In genomic region chr4:62878927-62879326, GRCm38 (mm10) we compare ENCODE assay signal across 12 mouse cellular contexts.
A peak's percentile ranks its signal among the peaks of the same experiment; 100 is the strongest.
DNase-seq lines count a peak whose midpoint lies in the region; ATAC-seq and TF ChIP-seq lines count a peak whose summit lies in the region.
"Had no signal": no experiment of that assay in that cellular context is flagged by ENCODE, and none has a peak within 500 bp of the region (broad histone marks: within the 10 kb centered on the region; RNA-seq: fewer than 3 reads in every experiment).

No protein-coding gene starts in this region.

- no peak overlapping the region for H3K9ac ChIP-seq in midbrain, postnatal 0 days (replicated peaks; ENCODE audit: low read length, poor library complexity, severe bottlenecking)
- H3K9ac ChIP-seq in midbrain, embryonic 16.5 days (ENCODE audit: low read depth, low read length), result no peak overlapping the region
- H3K9ac ChIP-seq: embryonic facial prominence, embryonic 13.5 days; heart, embryonic 15.5 days; limb, embryonic 12.5 days; neural tube, embryonic 13.5 days had no signal

- H3K4me3 ChIP-seq in midbrain, postnatal 0 days (ENCODE audit: low read depth, low read length), result no peak overlapping the region
- no peak overlapping the region for H3K4me3 ChIP-seq in midbrain, embryonic 16.5 days (ENCODE audit: low read depth, low read length)
- H3K4me3 ChIP-seq: embryonic facial prominence, embryonic 13.5 days; heart, embryonic 15.5 days; limb, embryonic 12.5 days; neural tube, embryonic 13.5 days had no signal

- no peak overlapping the region for H3K27ac ChIP-seq in midbrain, postnatal 0 days (ENCODE audit: low read depth, low read length)
- no peak overlapping the region for H3K27ac ChIP-seq in midbrain, embryonic 16.5 days (ENCODE audit: low read length)
- H3K27ac ChIP-seq: embryonic facial prominence, embryonic 13.5 days; heart, embryonic 15.5 days; limb, embryonic 12.5 days; neural tube, embryonic 13.5 days had no signal

- intact Hi-C loops in heart, postnatal 36 days (cut with DNase I), result no loop called here

- H3K4me2 ChIP-seq in midbrain, postnatal 0 days (ENCODE audit: low read depth, low read length, poor library complexity, severe bottlenecking), result no peak overlapping the region
- H3K4me2 ChIP-seq in midbrain, embryonic 16.5 days (ENCODE audit: low read length), result no peak overlapping the region
- H3K4me2 ChIP-seq: embryonic facial prominence, embryonic 13.5 days; heart, embryonic 15.5 days; limb, embryonic 12.5 days; neural tube, embryonic 13.5 days had no signal

- no peak for ATAC-seq in midbrain, postnatal 0 days (ENCODE audit: low FRiP score)
- ATAC-seq in midbrain, embryonic 16.5 days, result no peak

- TF ChIP-seq CTCF in midbrain, postnatal 0 days (IDR thresholded peaks at IDR 0.05), result no peak

- whole genome bisulfite sequencing in midbrain, postnatal 0 days, result 82% methylated on average over 3 of the region's 3 CpGs
- 91% methylated on average over 3 of the region's 3 CpGs for WGBS in midbrain, embryonic 16.5 days

- H3K36me3 ChIP-seq in midbrain, postnatal 0 days (ENCODE audit: insufficient read depth, low read length), result no peaks in the 10 kb centered on the region
- no peaks in the 10 kb centered on the region for H3K36me3 ChIP-seq in midbrain, embryonic 16.5 days (ENCODE audit: control insufficient read depth, insufficient read depth, low read length)
- H3K36me3 ChIP-seq: embryonic facial prominence, embryonic 13.5 days; heart, embryonic 15.5 days; limb, embryonic 12.5 days; neural tube, embryonic 13.5 days had no signal

- no peaks in the 10 kb centered on the region for H3K4me1 ChIP-seq in midbrain, postnatal 0 days (ENCODE audit: insufficient read depth, low read length)
- H3K4me1 ChIP-seq in midbrain, embryonic 16.5 days (ENCODE audit: control insufficient read depth, insufficient read depth, low read length), result no peaks in the 10 kb centered on the region
- H3K4me1 ChIP-seq: embryonic facial prominence, embryonic 13.5 days; heart, embryonic 15.5 days; limb, embryonic 12.5 days; neural tube, embryonic 13.5 days had no signal

- DNase-seq in adrenal gland, adult 2 months, result peak; percentile 27
- no peak for DNase-seq in adrenal gland, postnatal 4 days (ENCODE audit: low spot score in 2 of 2)
- peak; percentile 43 for DNase-seq in midbrain, postnatal 0 days (ENCODE audit: low spot score)
- DNase-seq in heart, postnatal 36 days, result peak; percentile 64 to 68
- peak; percentile 38 for DNase-seq in skeletal muscle tissue, adult 2 months (ENCODE audit: low read depth, low spot score)
- DNase-seq in kidney, adult 11 months, result no peak
- DNase-seq in T-cell, adult 2 months (ENCODE audit: low spot score), result no peak

- no peaks in the 10 kb centered on the region for H3K27me3 ChIP-seq in midbrain, postnatal 0 days (ENCODE audit: insufficient read depth, low read length)
- no peaks in the 10 kb centered on the region for H3K27me3 ChIP-seq in midbrain, embryonic 16.5 days (ENCODE audit: control insufficient read depth, insufficient read depth, low read depth, low read length)
- H3K27me3 ChIP-seq: heart, embryonic 15.5 days; limb, embryonic 12.5 days; neural tube, embryonic 13.5 days had no signal

- H3K9me3 ChIP-seq in midbrain, postnatal 0 days (ENCODE audit: low read length), result no peaks in the 10 kb centered on the region
- H3K9me3 ChIP-seq in midbrain, embryonic 16.5 days (replicated peaks; ENCODE audit: control insufficient read depth, low read length, poor library complexity, severe bottlenecking), result no peaks in the 10 kb centered on the region
- H3K9me3 ChIP-seq: heart, embryonic 15.5 days; limb, embryonic 12.5 days; neural tube, embryonic 13.5 days had no signal

Comparison
In these comparisons a context has a peak if more than half of its experiments do, and no peak if none do; other contexts are left out.
1. DNase-seq: peak in adrenal gland, adult 2 months (single experiment), midbrain, postnatal 0 days (single experiment), heart, postnatal 36 days (2 of 2) and skeletal muscle tissue, adult 2 months (single experiment); none in adrenal gland, postnatal 4 days (0 of 2), kidney, adult 11 months (single experiment) and T-cell, adult 2 months (single experiment).